Mouse (Mus musculus) activated CD4-positive, CD25-positive, alpha-beta regulatory T cell, adult 9 weeks (primary cell): ENCODE data around the gene Sycp1. TPM values are rescaled to one million over a fixed set of nuclear protein-coding genes. Genes with fewer than 3 reads are reported as not detected.

ENCODE experiments used
- polyA plus RNA-seq: library from polyadenylated mRNA; unstranded; fragments of 100-300 nt; shearing (Covaris generic); gene quantifications from one replicate; pipeline ENCODE4 v1.2.1, GENCODE M21; 2017

The Sycp1 gene
- not detected for polyA plus RNA-seq

DNA sequence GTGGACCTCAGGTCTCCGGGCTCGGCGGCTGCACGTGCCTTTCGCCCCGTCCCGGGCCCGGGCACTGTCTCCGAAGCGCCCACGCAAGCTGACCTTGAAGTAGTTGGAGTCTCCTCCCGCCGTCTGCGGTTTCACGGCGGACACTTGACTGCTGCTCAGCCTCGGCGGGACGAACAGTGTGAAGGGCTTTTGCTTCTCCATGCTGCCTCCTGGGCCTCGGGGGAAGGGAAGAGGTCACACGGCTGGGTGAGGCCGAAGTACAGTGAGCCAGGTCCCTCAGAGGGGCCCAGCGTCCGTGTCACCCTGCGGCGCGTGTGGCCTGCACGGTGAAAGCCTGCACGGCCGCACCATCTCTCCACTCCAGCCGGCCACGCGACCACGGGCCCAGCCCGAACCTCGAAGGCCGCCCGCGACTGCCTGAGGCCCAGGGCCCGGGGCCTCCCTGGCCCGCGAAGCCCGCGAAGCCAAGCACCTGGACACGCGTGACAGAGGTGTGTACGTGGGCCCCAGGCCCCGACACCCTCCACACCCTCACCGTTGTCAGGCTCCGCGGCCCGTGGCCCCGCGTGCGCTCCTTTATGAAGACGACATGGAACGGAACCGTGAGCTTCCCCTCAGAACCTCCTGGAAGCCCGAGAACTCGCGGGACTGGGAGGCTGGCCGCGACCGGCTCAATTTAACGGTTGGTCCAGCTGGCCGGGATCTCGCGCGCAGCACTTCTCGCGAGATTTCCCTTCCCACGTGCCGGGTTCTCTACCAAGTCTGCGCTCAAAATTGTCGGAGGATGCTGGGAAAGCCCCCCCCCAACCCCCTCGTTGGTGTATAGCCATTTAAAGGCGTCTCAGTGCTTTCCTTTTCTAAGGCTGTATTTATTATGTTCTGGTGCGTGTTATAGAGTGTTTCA lies at the start of gene Sycp1:
Gene Sycp1 (minus strand): TSS at position 650 of the 904 bp plus-strand sequence.

DNA sequence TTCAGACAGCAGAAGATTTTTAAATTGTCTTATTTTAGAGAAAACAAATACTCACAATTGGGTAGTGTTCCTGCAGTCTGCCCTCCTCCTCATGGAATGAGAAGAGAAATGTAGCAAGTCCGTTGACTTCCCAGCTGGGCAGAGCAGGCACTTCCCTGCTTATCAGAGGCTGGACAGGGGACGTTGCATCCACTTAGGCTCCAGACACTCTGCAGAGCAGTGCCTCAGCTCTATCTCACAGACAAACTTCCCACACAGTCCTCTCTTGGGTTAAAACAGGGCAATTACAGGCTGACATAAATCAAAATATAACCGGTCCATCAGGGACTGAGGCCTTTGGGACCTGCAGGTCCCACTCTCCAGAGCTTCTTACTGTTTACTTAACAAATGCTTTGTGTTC lies 28.1 kb upstream of the Sycp1 start, which contains the start of gene Nr1h5:
Gene Nr1h5 (minus strand): TSS at position 101 of the 400 bp plus-strand sequence.

DNA sequence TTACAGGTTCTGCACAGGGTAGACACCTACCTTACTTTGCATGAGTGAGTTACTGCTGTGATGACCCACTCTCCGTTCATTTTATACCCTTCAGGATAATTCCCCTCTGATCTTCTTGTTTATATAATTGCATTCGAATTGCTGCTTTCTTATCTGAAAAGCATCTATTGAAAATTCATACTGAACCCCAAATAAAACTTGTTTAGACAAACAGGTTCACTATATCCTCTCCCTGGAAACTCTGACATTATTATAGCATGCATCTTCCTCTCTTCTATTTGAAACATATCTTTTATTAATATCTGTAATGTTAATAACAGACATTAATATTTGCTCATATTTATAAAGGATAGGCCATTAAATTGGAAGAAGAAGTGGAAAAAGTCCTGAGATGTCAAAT lies 153.3 kb downstream of the Sycp1 start, which contains the start of gene Tshb:
Gene Tshb (minus strand): TSS at position 101 of the 400 bp plus-strand sequence.

Other genes with a start within 250 kb of the Sycp1 start
- gene Tspan2, start 201.6 kb downstream of the Sycp1 start, polyA plus RNA-seq, result 2.4 TPM
- not detected for gene Tshb, start 153.4 kb downstream of the Sycp1 start, polyA plus RNA-seq
- not detected for gene Nr1h5, start 28.0 kb upstream of the Sycp1 start, polyA plus RNA-seq
- gene Sike1, start 59.6 kb upstream of the Sycp1 start, polyA plus RNA-seq, result 47.9 TPM
- 335 TPM for gene Csde1, start 84.3 kb upstream of the Sycp1 start, polyA plus RNA-seq
- gene Nras, start 122.2 kb upstream of the Sycp1 start, polyA plus RNA-seq, result 64.9 TPM
- gene Ampd1, start 137.9 kb upstream of the Sycp1 start, polyA plus RNA-seq, result 2.4 TPM
- 1.9 TPM for gene Dennd2c, start 166.5 kb upstream of the Sycp1 start, polyA plus RNA-seq
- 154 TPM for gene Bcas2, start 235.6 kb upstream of the Sycp1 start, polyA plus RNA-seq